Mouse (Mus musculus) G1E (cell line): ENCODE measurements at regions not wholly inside any gene's neighbourhood (a gene's known extent, or its start where the extent isn't known, plus 50 kb on each side); places are given as distances from the start of the nearest gene placed in this dataset.

Experiments
- ATAC-seq: 2 replicates; pipeline ENCODE4 v1.8.0; 2016; ENCODE audit warnings: mild to moderate bottlenecking; ENCODE audit not compliant: insufficient number of reproducible peaks, poor library complexity, low FRiP score, severe bottlenecking; ENCODE audit errors: extremely low read depth
- DNase-seq: peaks from one replicate; pipeline ENCODE4 v3.0.0; 2012; ENCODE audit warnings: low spot score
- H3K27me3 ChIP-seq: 2 replicates; pipeline ENCODE4 v1.6.1; 2012; ENCODE audit warnings: mild to moderate bottlenecking, low read length, inconsistent platforms; ENCODE audit not compliant: insufficient read depth
- H3K36me3 ChIP-seq: replicated peaks from 2 replicates; pipeline ENCODE3; 2012; ENCODE audit warnings: mild to moderate bottlenecking, inconsistent platforms
- H3K4me1 ChIP-seq: 2 replicates; pipeline ENCODE4 v1.6.1; 2012; ENCODE audit warnings: low read depth, low read length, inconsistent platforms, mixed read lengths; ENCODE audit not compliant: insufficient read depth
- H3K4me3 ChIP-seq: 2 replicates; pipeline ENCODE4 v1.5.1; 2012; ENCODE audit warnings: low read depth, mild to moderate bottlenecking, inconsistent platforms, low read length, moderate library complexity, mixed read lengths
- H3K9me3 ChIP-seq: replicated peaks from 2 replicates; pipeline ENCODE4 v1.6.1; 2012; ENCODE audit warnings: inconsistent platforms
- CTCF ChIP-seq: IDR thresholded peaks from 2 replicates; pipeline ENCODE4 v1.5.1; 2012; ENCODE audit warnings: low read depth, low read length, inconsistent platforms, mixed read lengths
- GATA1 ChIP-seq: IDR thresholded peaks from 2 replicates; pipeline ENCODE4 v1.6.1; 2012; ENCODE audit warnings: borderline replicate concordance, low read length, inconsistent platforms, mixed read lengths
- GATA2 ChIP-seq: IDR thresholded peaks from 2 replicates; pipeline ENCODE4 v1.6.1; 2012; ENCODE audit warnings: low read depth, low read length, inconsistent platforms, borderline replicate concordance
- POLR2AphosphoS5 ChIP-seq: IDR thresholded peaks from 2 replicates; pipeline ENCODE4 v1.6.1; 2012; ENCODE audit warnings: low read depth, low read length, inconsistent platforms; ENCODE audit not compliant: insufficient replicate concordance
- TAL1 ChIP-seq: conservative IDR thresholded peaks from 2 replicates; pipeline ENCODE4 v1.6.1; 2012; ENCODE audit warnings: low read depth, low read length, inconsistent platforms, mixed read lengths

GRCm38 (mm10) chr6:116856093-116856492 lies 139.4 kb upstream of the Tmem72 start:
- TF ChIP-seq TAL1: no peak
- TF ChIP-seq GATA1: no peak
- no peak for TF ChIP-seq POLR2AphosphoS5
- no peak for TF ChIP-seq CTCF
- TF ChIP-seq GATA2: no peak
- ATAC-seq (no peak), DNase-seq (no peak)
- Histone ChIP-seq H3K27me3 (no peaks in the 10 kb centered on the region), H3K4me1 (no peaks in the 10 kb centered on the region), H3K36me3 (no peaks in the 10 kb centered on the region), H3K9me3 (peaks cover 46% of the 10 kb centered on the region), H3K4me3 (no peak overlapping the region)

DNA sequence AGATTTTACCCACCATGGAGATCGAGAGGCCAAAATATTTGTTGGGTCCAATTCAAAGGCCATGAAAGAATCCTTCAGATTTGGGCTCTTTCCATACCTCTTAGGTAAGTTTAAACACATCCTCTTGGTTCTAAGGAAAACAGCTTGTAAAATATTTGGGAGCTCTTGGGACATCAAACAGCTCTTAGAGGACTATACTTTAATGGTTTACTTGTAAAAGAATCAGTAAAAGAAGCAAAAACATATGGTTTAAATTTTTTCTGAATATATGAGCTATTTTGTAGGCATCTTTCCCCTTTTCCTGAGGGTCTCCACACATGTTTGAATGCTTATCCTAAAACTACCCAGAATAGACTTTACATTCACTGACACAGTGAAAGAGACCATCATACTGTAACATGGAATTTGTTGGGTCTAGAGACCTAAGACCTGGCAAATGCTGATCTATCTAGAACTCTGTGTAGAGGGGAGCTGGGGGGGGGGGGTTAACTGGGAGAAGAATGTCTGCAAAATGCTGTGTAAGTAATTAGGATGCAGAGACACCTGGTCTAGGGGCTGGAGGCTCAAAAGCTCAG lies 140.3 kb upstream of the Tmem72 start:
- no peaks in the 10 kb centered on the region for H3K27me3 ChIP-seq
- TF ChIP-seq CTCF (no peak), GATA2 (no peak), GATA1 (no peak), POLR2AphosphoS5 (no peak), TAL1 (no peak)
- DNase-seq: no peak
- ATAC-seq: no peak
- no peaks in the 10 kb centered on the region for H3K36me3 ChIP-seq
- H3K4me3 ChIP-seq: no peak overlapping the region
- peaks cover 55% of the 10 kb centered on the region for H3K9me3 ChIP-seq
- H3K4me1 ChIP-seq: no peaks in the 10 kb centered on the region

DNA sequence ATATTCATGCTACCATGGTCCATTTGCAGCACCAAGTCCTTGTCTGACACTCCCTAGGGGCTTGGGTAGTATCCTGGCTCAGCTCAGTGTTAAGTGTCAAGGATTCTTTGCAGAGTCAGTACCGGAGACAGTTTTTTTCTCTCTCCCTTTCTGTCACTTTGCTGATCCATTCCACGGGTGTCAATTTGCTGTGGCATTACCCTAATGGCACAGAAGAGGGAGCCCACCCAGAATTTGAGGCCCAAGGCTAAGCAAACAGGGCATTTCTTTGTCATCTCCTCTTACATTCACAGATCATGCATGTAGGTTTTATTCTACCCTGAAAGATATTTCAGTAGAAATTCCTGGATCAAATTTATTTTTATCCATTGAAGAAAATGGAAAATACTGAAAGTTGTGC lies 146.4 kb upstream of the Tmem72 start:
- H3K9me3 ChIP-seq: peaks cover 48% of the 10 kb centered on the region
- no peak for TF ChIP-seq TAL1
- no peak for TF ChIP-seq GATA1
- no peak for TF ChIP-seq CTCF
- no peak for TF ChIP-seq GATA2
- no peak for TF ChIP-seq POLR2AphosphoS5
- no peaks in the 10 kb centered on the region for H3K27me3 ChIP-seq
- H3K36me3 ChIP-seq: no peaks in the 10 kb centered on the region
- DNase-seq (no peak), ATAC-seq (no peak)
- no peak overlapping the region for H3K4me3 ChIP-seq
- H3K4me1 ChIP-seq: no peaks in the 10 kb centered on the region

GRCm38 (mm10) chr6:116863626-116864025 lies 146.9 kb upstream of the Tmem72 start:
- Histone ChIP-seq H3K27me3 (no peaks in the 10 kb centered on the region), H3K9me3 (peaks cover 49% of the 10 kb centered on the region), H3K36me3 (no peaks in the 10 kb centered on the region), H3K4me1 (no peaks in the 10 kb centered on the region), H3K4me3 (no peak overlapping the region)
- no peak for DNase-seq
- TF ChIP-seq TAL1 (no peak), CTCF (no peak), POLR2AphosphoS5 (no peak), GATA1 (no peak), GATA2 (no peak)
- no peak for ATAC-seq

DNA sequence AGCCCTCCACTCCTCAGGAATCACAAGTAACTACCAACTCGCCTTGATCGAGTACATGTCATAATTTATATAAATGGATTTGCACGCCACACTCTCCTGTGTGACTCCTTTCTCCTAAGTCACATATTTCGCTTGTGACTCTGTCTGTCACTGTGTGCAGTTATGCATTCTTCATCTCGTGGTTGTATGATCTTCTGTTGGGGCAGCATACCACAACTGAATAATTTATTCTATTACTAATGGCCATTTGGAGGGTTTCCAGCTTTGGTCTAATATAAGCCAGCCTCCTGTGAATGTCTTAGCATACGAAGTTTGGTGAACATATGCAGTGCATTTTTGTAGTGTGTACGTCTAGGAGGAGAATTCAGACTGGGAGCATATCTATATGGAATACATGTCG lies 176.6 kb upstream of the Tmem72 start:
- no peak for TF ChIP-seq TAL1
- no peak for TF ChIP-seq POLR2AphosphoS5
- no peak for TF ChIP-seq GATA1
- no peak for TF ChIP-seq CTCF
- TF ChIP-seq GATA2: no peak
- no peak for DNase-seq
- ATAC-seq: no peak
- Histone ChIP-seq H3K9me3 (peaks cover 35% of the 10 kb centered on the region), H3K27me3 (no peaks in the 10 kb centered on the region), H3K4me1 (no peaks in the 10 kb centered on the region), H3K4me3 (no peak overlapping the region), H3K36me3 (no peaks in the 10 kb centered on the region)

DNA sequence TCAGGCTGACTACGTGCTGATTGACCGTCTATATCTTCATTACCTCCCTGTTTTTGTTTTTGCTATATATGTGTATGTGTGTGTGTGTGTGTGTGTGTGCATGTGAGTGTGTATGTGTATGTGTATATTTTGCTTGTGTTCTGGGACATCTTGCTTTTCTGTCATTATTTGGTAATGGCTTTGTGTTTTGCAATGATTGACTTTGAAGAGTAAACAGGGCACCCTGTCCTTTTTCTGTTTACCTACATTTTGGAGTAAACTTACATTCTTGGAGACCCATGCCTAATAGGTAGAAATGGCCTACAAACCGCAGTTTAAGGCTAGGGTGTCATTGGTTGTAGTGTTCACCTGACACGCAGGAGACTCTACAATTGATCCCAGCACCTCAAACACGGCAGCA lies 177.5 kb upstream of the Tmem72 start:
- Histone ChIP-seq H3K4me1 (no peaks in the 10 kb centered on the region), H3K27me3 (no peaks in the 10 kb centered on the region), H3K36me3 (no peaks in the 10 kb centered on the region), H3K9me3 (peaks cover 35% of the 10 kb centered on the region), H3K4me3 (no peak overlapping the region)
- no peak for ATAC-seq
- TF ChIP-seq POLR2AphosphoS5 (no peak), GATA2 (no peak), TAL1 (no peak), GATA1 (no peak), CTCF (no peak)
- no peak for DNase-seq
